Mouse (Mus musculus) bone marrow macrophage, adult 2 months (primary cell): Measurements from ENCODE around the gene Enho.
A peak's percentile ranks its signal among the peaks of the same experiment; 100 is the strongest.

Experiments used
- CTCF ChIP-seq: IDR thresholded peaks from 2 replicates; pipeline ENCODE4 v1.5.1; 2012; ENCODE audit warnings: low read depth, mild to moderate bottlenecking, low read length, moderate library complexity
- POLR2A ChIP-seq: IDR thresholded peaks from 2 replicates; pipeline ENCODE4 v1.6.1; 2012; ENCODE audit warnings: mild to moderate bottlenecking, low read depth, low read length, borderline replicate concordance

GRCm38 (mm10) chr4:41614156-41614555, 26.0 kb downstream of the Enho start:
- TF ChIP-seq POLR2A (no peak), CTCF (peak; percentile 92)
